Mouse (Mus musculus) gastrocnemius, adult 18-20 months (tissue): ENCODE measurements around the gene Tnfrsf17. TPM values are rescaled to one million over a fixed set of nuclear protein-coding genes. Genes with fewer than 3 reads are reported as not detected.
"Not testable (repeated sequence)": the region's sequence is repeated elsewhere in the genome, so short reads cannot be mapped to it uniquely, and the experiment has no call there.

Source experiments
- DNase-seq: peaks from one replicate; pipeline ENCODE4 v3.0.0; 2021; ENCODE audit warnings: low spot score
- total RNA-seq, 2 experiments: library from RNA; stranded (reverse); gene quantifications; 2 replicates each; pipeline ENCODE4 v1.2.3; 2021

Gene Tnfrsf17
- total RNA-seq, 2 experiments from 2014 or later = not detected

GRCm38 (mm10) chr16:11331030-11331429 is 17.4 kb downstream of the Tnfrsf17 start:
- no peak for DNase-seq

GRCm38 (mm10) chr16:11343292-11343815 is 29.7 kb downstream of the Tnfrsf17 start:
- no peak for DNase-seq

- no peak for DNase-seq
Observed at GRCm38 (mm10) chr16:11351903-11352302, 38.3 kb downstream of the Tnfrsf17 start.

- DNase-seq = no peak
Observed at GRCm38 (mm10) chr16:11359173-11359572, 45.6 kb downstream of the Tnfrsf17 start.

- DNase-seq = no peak
Observed at GRCm38 (mm10) chr16:11359919-11360318, 46.3 kb downstream of the Tnfrsf17 start.

GRCm38 (mm10) chr16:11360576-11360975 is 47.0 kb downstream of the Tnfrsf17 start:
- DNase-seq = not testable (repeated sequence)

- no peak for DNase-seq
Observed at GRCm38 (mm10) chr16:11365626-11366025, 52.0 kb downstream of the Tnfrsf17 start.

- no peak for DNase-seq
Observed at GRCm38 (mm10) chr16:11366851-11367250, 53.2 kb downstream of the Tnfrsf17 start.

- DNase-seq = no peak
Observed at GRCm38 (mm10) chr16:11368412-11368811, 54.8 kb downstream of the Tnfrsf17 start.

GRCm38 (mm10) chr16:11369162-11369561 is 55.5 kb downstream of the Tnfrsf17 start:
- DNase-seq = no peak

GRCm38 (mm10) chr16:11369642-11370041 is 56.0 kb downstream of the Tnfrsf17 start:
- no peak for DNase-seq

Other genes with a start within 250 kb of the Tnfrsf17 start
- gene Litaf, start 247.7 kb upstream of the Tnfrsf17 start, total RNA-seq = 10 to 100 TPM in 1 of 2 experiments, 1 to 10 TPM in 1; 8.7 to 10.7 TPM
- gene Txndc11, start 179.2 kb upstream of the Tnfrsf17 start, total RNA-seq = 1 to 10 TPM; 6.7 to 9.0 TPM
- 10 to 100 TPM; 10.3 to 16.8 TPM for gene Zc3h7a, start 137.4 kb upstream of the Tnfrsf17 start, total RNA-seq
- 10 to 100 TPM; 42.7 to 44.9 TPM for gene Rsl1d1, start 110.5 kb upstream of the Tnfrsf17 start, total RNA-seq
- gene Gspt1, start 59.5 kb upstream of the Tnfrsf17 start, total RNA-seq = 10 to 100 TPM; 60.7 to 60.8 TPM
- 10 to 100 TPM; 10.1 to 10.4 TPM for gene Snx29, start 9.1 kb downstream of the Tnfrsf17 start, total RNA-seq